Mouse (Mus musculus) kidney, postnatal 0 days (tissue): ENCODE measurements at regions not wholly inside any gene's neighbourhood (a gene's known extent, or its start where the extent isn't known, plus 50 kb on each side); places are given as distances from the start of the nearest gene placed in this dataset.

Experiments used
- ATAC-seq: fragments of 200-750 bp; cut with Nextera tagmentation; replicated peaks from 2 replicates; pipeline ENCODE4 v1.8.0; 2017; ENCODE audit warnings: low read depth, moderate number of reproducible peaks, moderate TSS enrichment, moderate library complexity; ENCODE audit not compliant: low FRiP score
- DNase-seq: peaks from one replicate; pipeline ENCODE4 v3.0.0-alpha.2; 2016; ENCODE audit warnings: low spot score
- H3K27ac ChIP-seq: fragments of 300-500 bp; sonication (generic); 2 replicates; pipeline ENCODE4 v1.5.1; 2014; ENCODE audit warnings: mild to moderate bottlenecking
- H3K27me3 ChIP-seq: fragments of 300-500 bp; sonication (generic); 2 replicates; pipeline ENCODE4 v1.6.1; 2014; ENCODE audit warnings: low read length, mixed read lengths; ENCODE audit not compliant: insufficient read depth
- H3K36me3 ChIP-seq: fragments of 300-500 bp; sonication (generic); 2 replicates; pipeline ENCODE4 v1.6.1; 2014; ENCODE audit warnings: low read length, mixed read lengths; ENCODE audit not compliant: insufficient read depth
- H3K4me1 ChIP-seq: fragments of 300-500 bp; sonication (generic); replicated peaks from 2 replicates; pipeline ENCODE4 v1.6.1; 2014; ENCODE audit warnings: antibody characterized with exemption, low read length, mixed read lengths; ENCODE audit not compliant: insufficient read depth
- H3K4me2 ChIP-seq: fragments of 300-500 bp; sonication (generic); 2 replicates; pipeline ENCODE4 v1.6.1; 2014; ENCODE audit warnings: mild to moderate bottlenecking, low read length, moderate library complexity, mixed read lengths
- H3K4me3 ChIP-seq: fragments of 300-500 bp; sonication (generic); replicated peaks from 2 replicates; pipeline ENCODE4 v1.5.1; 2014; ENCODE audit warnings: low read depth, low read length
- H3K9ac ChIP-seq: fragments of 300-500 bp; sonication (generic); 2 replicates; pipeline ENCODE4 v1.6.1; 2014; ENCODE audit warnings: low read depth, low read length
- H3K9me3 ChIP-seq: fragments of 300-500 bp; sonication (generic); replicated peaks from 2 replicates; pipeline ENCODE4 v1.6.1; 2016; ENCODE audit warnings: low read length, inconsistent platforms, mixed read lengths
- CTCF ChIP-seq: IDR thresholded peaks from 2 replicates; pipeline ENCODE4 v1.5.1; 2016; ENCODE audit warnings: antibody characterized with exemption, low read depth, mild to moderate bottlenecking, moderate library complexity
- WGBS: fragments of 180-500 bp; shearing (Covaris S2); extraction: QIAGEN DNeasy Blood & Tissue Kit; methylation state at CpG from one replicate; pipeline ENCODE4 v1.1.7; 2014; 5-methylcytosine and 5-hydroxymethylcytosine counted together

GRCm38 (mm10) chr13:101550526-101550925 lies 217.5 kb downstream of the Pik3r1 start:
- WGBS: 84% methylated on average over 5 of the region's 5 CpGs
- H3K4me1 ChIP-seq: no peaks in the 10 kb centered on the region
- H3K4me2 ChIP-seq: no peak overlapping the region
- ATAC-seq: no peak
- no peaks in the 10 kb centered on the region for H3K36me3 ChIP-seq
- no peak for TF ChIP-seq CTCF
- H3K27me3 ChIP-seq: no peaks in the 10 kb centered on the region
- H3K4me3 ChIP-seq: no peak overlapping the region
- H3K9me3 ChIP-seq: no peaks in the 10 kb centered on the region
- no peak overlapping the region for H3K9ac ChIP-seq
- H3K27ac ChIP-seq: no peak overlapping the region
- DNase-seq: no peak

GRCm38 (mm10) chr13:101547887-101548286 lies 220.1 kb downstream of the Pik3r1 start:
- Histone ChIP-seq H3K9ac (no peak overlapping the region), H3K27ac (no peak overlapping the region), H3K4me2 (no peak overlapping the region), H3K36me3 (no peaks in the 10 kb centered on the region), H3K9me3 (no peaks in the 10 kb centered on the region), H3K27me3 (no peaks in the 10 kb centered on the region), H3K4me1 (no peaks in the 10 kb centered on the region), H3K4me3 (no peak overlapping the region)
- ATAC-seq: no peak
- no peak for TF ChIP-seq CTCF
- WGBS: 17% methylated on average over 6 of the region's 6 CpGs
- DNase-seq: peak; percentile 44

- no peaks in the 10 kb centered on the region for H3K9me3 ChIP-seq
- TF ChIP-seq CTCF: no peak
- H3K4me3 ChIP-seq: no peak overlapping the region
- H3K36me3 ChIP-seq: no peaks in the 10 kb centered on the region
- no peak overlapping the region for H3K9ac ChIP-seq
- ATAC-seq (no peak), DNase-seq (no peak)
- no peaks in the 10 kb centered on the region for H3K4me1 ChIP-seq
- no peak overlapping the region for H3K4me2 ChIP-seq
- no peaks in the 10 kb centered on the region for H3K27me3 ChIP-seq
- no peak overlapping the region for H3K27ac ChIP-seq
- WGBS: 82% methylated on average over 2 of the region's 2 CpGs
These were observed 220.7 kb downstream of the Pik3r1 start for GRCm38 (mm10) chr13:101547365-101547764.

GRCm38 (mm10) chr13:101545344-101546181 lies 222.5 kb downstream of the Pik3r1 start:
- no peaks in the 10 kb centered on the region for H3K9me3 ChIP-seq
- no peak for TF ChIP-seq CTCF
- H3K4me3 ChIP-seq: no peak overlapping the region
- 63% methylated on average over 6 of the region's 6 CpGs for WGBS
- no peak overlapping the region for H3K4me2 ChIP-seq
- no peak overlapping the region for H3K9ac ChIP-seq
- H3K27ac ChIP-seq: no peak overlapping the region
- DNase-seq: no peak
- no peaks in the 10 kb centered on the region for H3K27me3 ChIP-seq
- H3K4me1 ChIP-seq: no peaks in the 10 kb centered on the region
- H3K36me3 ChIP-seq: no peaks in the 10 kb centered on the region
- no peak for ATAC-seq

- peak overlapping the region; percentile 35; the same call in 1 of the 2 replicates for H3K4me2 ChIP-seq
- no peak overlapping the region for H3K27ac ChIP-seq
- DNase-seq: peak; percentile 33
These were observed 227.4 kb downstream of the Pik3r1 start for GRCm38 (mm10) chr13:101540391-101541191.

GRCm38 (mm10) chr13:101538110-101538509 lies 229.9 kb downstream of the Pik3r1 start:
- TF ChIP-seq CTCF: no peak
- DNase-seq (no peak), ATAC-seq (no peak)
- Histone ChIP-seq H3K4me3 (no peak overlapping the region), H3K4me2 (no peak overlapping the region), H3K36me3 (no peaks in the 10 kb centered on the region), H3K9me3 (no peaks in the 10 kb centered on the region), H3K27ac (no peak overlapping the region), H3K4me1 (no peaks in the 10 kb centered on the region), H3K27me3 (no peaks in the 10 kb centered on the region), H3K9ac (no peak overlapping the region)
- 63% methylated on average over 1 of the region's 1 CpGs for WGBS

More at GRCm38 (mm10) chr13:101540391-101541191, 227.4 kb downstream of the Pik3r1 start:
- ATAC-seq: peak; percentile 66; the same call in 1 of the 2 replicates
- H3K4me1 ChIP-seq: no peaks in the 10 kb centered on the region
- H3K36me3 ChIP-seq: no peaks in the 10 kb centered on the region
- TF ChIP-seq CTCF: no peak
- no peaks in the 10 kb centered on the region for H3K9me3 ChIP-seq
- 38% methylated on average over 14 of the region's 14 CpGs for WGBS
- no peaks in the 10 kb centered on the region for H3K27me3 ChIP-seq
- H3K4me3 ChIP-seq: no peak overlapping the region
- H3K9ac ChIP-seq: no peak overlapping the region
